Mouse (Mus musculus): Measurements from ENCODE around the gene Pld2.

DNA sequence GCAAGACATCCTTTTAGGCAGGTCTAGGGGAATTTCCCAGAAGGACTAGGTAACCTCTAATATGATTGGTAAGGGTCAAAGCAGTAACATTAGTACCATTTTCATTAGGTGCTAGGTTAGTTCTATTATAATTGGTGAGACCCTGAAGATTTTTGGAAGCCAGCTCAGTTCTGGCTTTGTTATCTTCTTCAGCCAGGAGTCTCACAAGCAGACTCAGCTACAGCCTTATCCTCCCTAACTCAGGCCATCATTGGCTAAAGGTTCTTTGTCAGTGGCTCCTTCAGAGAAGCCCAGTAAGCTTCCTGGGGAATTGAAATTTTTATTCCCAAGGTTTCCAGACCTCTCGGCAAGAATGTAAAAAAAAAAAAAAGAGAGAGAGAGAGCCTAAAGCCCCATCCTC, 21.4 kb upstream of the Pld2 start:
- TF ChIP-seq CTCF (conservative IDR thresholded peaks at IDR 0.05; ENCODE audit: low read length) (no peak), NANOG (IDR thresholded peaks at IDR 0.05; ENCODE audit: borderline replicate concordance, low read length) (no peak), POU5F1 (IDR thresholded peaks at IDR 0.05; ENCODE audit: borderline replicate concordance, low read length) (no peak)
